Mouse (Mus musculus): ENCODE data around the gene Rtp4. TPM values are rescaled to one million over a fixed set of nuclear protein-coding genes. Genes with fewer than 3 reads are reported as not detected.

Rtp4 gene
- polyA plus RNA-seq, 1 experiment = 315 TPM

GRCm38 (mm10) chr16:23496245-23496924 is 23.7 kb upstream of the Rtp4 start:
- H3K4me1 ChIP-seq (ENCODE audit: control insufficient read depth, insufficient read depth, low read length) = peaks cover 23% of the 10 kb centered on the region
- no peak for TF ChIP-seq CTCF (IDR thresholded peaks at IDR 0.05; ENCODE audit: low read depth, low read length)
- TF ChIP-seq POLR2A (IDR thresholded peaks at IDR 0.05; ENCODE audit: borderline replicate concordance, low read depth, low read length) = no peak

GRCm38 (mm10) chr16:23497440-23497839 is 22.7 kb upstream of the Rtp4 start:
- Histone ChIP-seq H3K27ac (ENCODE audit: insufficient read depth, low read depth, low read length) (no peak overlapping the region), H3K4me3 (ENCODE audit: insufficient read depth, low read length) (no peak overlapping the region), H3K4me1 (ENCODE audit: control insufficient read depth, insufficient read depth, low read length) (peaks cover 19% of the 10 kb centered on the region)
- no peak for TF ChIP-seq POLR2A (IDR thresholded peaks at IDR 0.05; ENCODE audit: borderline replicate concordance, low read depth, low read length)
- TF ChIP-seq CTCF (IDR thresholded peaks at IDR 0.05; ENCODE audit: low read depth, low read length) = no peak

More at GRCm38 (mm10) chr16:23496245-23496924, 23.7 kb upstream of the Rtp4 start:
- Histone ChIP-seq H3K27ac (ENCODE audit: insufficient read depth, low read depth, low read length) (no peak overlapping the region), H3K4me3 (ENCODE audit: insufficient read depth, low read length) (no peak overlapping the region)

GRCm38 (mm10) chr16:23497881-23498280 is 22.2 kb upstream of the Rtp4 start:
- TF ChIP-seq POLR2A (IDR thresholded peaks at IDR 0.05; ENCODE audit: borderline replicate concordance, low read depth, low read length) (no peak), CTCF (IDR thresholded peaks at IDR 0.05; ENCODE audit: low read depth, low read length) (no peak)
- Histone ChIP-seq H3K4me1 (ENCODE audit: control insufficient read depth, insufficient read depth, low read length) (peaks cover 14% of the 10 kb centered on the region), H3K27ac (ENCODE audit: insufficient read depth, low read depth, low read length) (no peak overlapping the region), H3K4me3 (ENCODE audit: insufficient read depth, low read length) (no peak overlapping the region)

- TF ChIP-seq CTCF (IDR thresholded peaks at IDR 0.05; ENCODE audit: low read depth, low read length) (no peak), POLR2A (IDR thresholded peaks at IDR 0.05; ENCODE audit: borderline replicate concordance, low read depth, low read length) (no peak)
- H3K4me3 ChIP-seq (ENCODE audit: insufficient read depth, low read length) = no peak overlapping the region
- H3K4me1 ChIP-seq (ENCODE audit: control insufficient read depth, insufficient read depth, low read length) = peaks cover 10% of the 10 kb centered on the region
- 0 out of 2 replicates have a peak overlapping the region, but pooled peaks have one; percentile 24 for H3K27ac ChIP-seq (ENCODE audit: insufficient read depth, low read depth, low read length)
These were observed 21.4 kb upstream of the Rtp4 start for GRCm38 (mm10) chr16:23498691-23499131.

- Histone ChIP-seq H3K4me1 (ENCODE audit: control insufficient read depth, insufficient read depth, low read length) (peaks cover 16% of the 10 kb centered on the region), H3K4me3 (ENCODE audit: insufficient read depth, low read length) (no peak overlapping the region), H3K27ac (ENCODE audit: insufficient read depth, low read depth, low read length) (no peak overlapping the region)
- TF ChIP-seq POLR2A (IDR thresholded peaks at IDR 0.05; ENCODE audit: borderline replicate concordance, low read depth, low read length) (no peak), CTCF (IDR thresholded peaks at IDR 0.05; ENCODE audit: low read depth, low read length) (no peak)
These were observed 19.5 kb upstream of the Rtp4 start for GRCm38 (mm10) chr16:23500558-23500957.

GRCm38 (mm10) chr16:23501288-23501687 is 18.8 kb upstream of the Rtp4 start:
- H3K27ac ChIP-seq (ENCODE audit: insufficient read depth, low read depth, low read length) = no peak overlapping the region
- H3K4me1 ChIP-seq (ENCODE audit: control insufficient read depth, insufficient read depth, low read length) = peaks cover 22% of the 10 kb centered on the region
- TF ChIP-seq CTCF (IDR thresholded peaks at IDR 0.05; ENCODE audit: low read depth, low read length) (no peak), POLR2A (IDR thresholded peaks at IDR 0.05; ENCODE audit: borderline replicate concordance, low read depth, low read length) (no peak)
- H3K4me3 ChIP-seq (ENCODE audit: insufficient read depth, low read length) = no peak overlapping the region

- Histone ChIP-seq H3K27ac (ENCODE audit: insufficient read depth, low read depth, low read length) (no peak overlapping the region), H3K4me1 (ENCODE audit: control insufficient read depth, insufficient read depth, low read length) (peaks cover 23% of the 10 kb centered on the region), H3K4me3 (ENCODE audit: insufficient read depth, low read length) (no peak overlapping the region)
- TF ChIP-seq CTCF (IDR thresholded peaks at IDR 0.05; ENCODE audit: low read depth, low read length) (no peak), POLR2A (IDR thresholded peaks at IDR 0.05; ENCODE audit: borderline replicate concordance, low read depth, low read length) (no peak)
These were observed 17.6 kb upstream of the Rtp4 start for GRCm38 (mm10) chr16:23502478-23502877.

- H3K27ac ChIP-seq (ENCODE audit: insufficient read depth, low read depth, low read length) = no peak overlapping the region
- H3K4me1 ChIP-seq (ENCODE audit: control insufficient read depth, insufficient read depth, low read length) = peaks cover 20% of the 10 kb centered on the region
- TF ChIP-seq CTCF (IDR thresholded peaks at IDR 0.05; ENCODE audit: low read depth, low read length) = no peak
- TF ChIP-seq POLR2A (IDR thresholded peaks at IDR 0.05; ENCODE audit: borderline replicate concordance, low read depth, low read length) = no peak
- H3K4me3 ChIP-seq (ENCODE audit: insufficient read depth, low read length) = no peak overlapping the region
These were observed 16.7 kb upstream of the Rtp4 start for GRCm38 (mm10) chr16:23503351-23503750.

GRCm38 (mm10) chr16:23504320-23504744 is 15.8 kb upstream of the Rtp4 start:
- Histone ChIP-seq H3K4me1 (ENCODE audit: control insufficient read depth, insufficient read depth, low read length) (peaks cover 14% of the 10 kb centered on the region), H3K27ac (ENCODE audit: insufficient read depth, low read depth, low read length) (no peak overlapping the region), H3K4me3 (ENCODE audit: insufficient read depth, low read length) (no peak overlapping the region)
- TF ChIP-seq POLR2A (IDR thresholded peaks at IDR 0.05; ENCODE audit: borderline replicate concordance, low read depth, low read length) = no peak
- TF ChIP-seq CTCF (IDR thresholded peaks at IDR 0.05; ENCODE audit: low read depth, low read length) = no peak

- peak overlapping the region; percentile 69 for H3K27ac ChIP-seq (ENCODE audit: insufficient read depth, low read depth, low read length)
- no peak overlapping the region for H3K4me3 ChIP-seq (ENCODE audit: insufficient read depth, low read length)
- no peak for TF ChIP-seq POLR2A (IDR thresholded peaks at IDR 0.05; ENCODE audit: borderline replicate concordance, low read depth, low read length)
- no peak for TF ChIP-seq CTCF (IDR thresholded peaks at IDR 0.05; ENCODE audit: low read depth, low read length)
- H3K4me1 ChIP-seq (ENCODE audit: control insufficient read depth, insufficient read depth, low read length) = peaks cover 14% of the 10 kb centered on the region
These were observed 14.0 kb upstream of the Rtp4 start for GRCm38 (mm10) chr16:23505904-23506687.
